Mouse (Mus musculus): ENCODE data around the gene Wfdc12. TPM values are rescaled to one million over a fixed set of nuclear protein-coding genes. Genes with fewer than 3 reads are reported as not detected.
A peak's percentile ranks its signal among the peaks of the same experiment; 100 is the strongest.

Gene Wfdc12
- polyA plus RNA-seq, 1 experiment from 2014 or later = not detected

DNA sequence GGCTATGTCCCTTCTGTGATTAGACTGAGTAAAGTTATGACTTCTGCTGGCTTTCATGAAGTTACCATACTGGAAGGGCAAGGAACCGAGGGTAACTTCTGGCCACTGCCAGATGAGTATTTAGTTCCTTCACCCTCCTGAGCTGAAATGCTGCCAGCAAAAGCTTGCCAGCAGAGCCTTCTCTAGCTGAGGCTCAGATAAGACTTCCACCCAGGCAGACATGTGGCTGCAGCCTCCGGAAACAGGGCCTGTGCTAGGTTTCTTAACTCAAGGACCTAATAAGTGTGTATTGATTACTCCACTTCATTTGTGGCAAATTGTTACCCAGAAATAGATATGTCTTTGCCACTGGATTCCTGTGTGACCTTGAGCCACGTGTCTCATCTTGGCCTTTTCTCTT, 17.0 kb downstream of the Wfdc12 start:
- no peak overlapping the region for H3K4me3 ChIP-seq (replicated peaks)
- no peak overlapping the region for H3K9ac ChIP-seq
- no peak overlapping the region for H3K27ac ChIP-seq
- ATAC-seq = no peak
- peaks cover 45% of the 10 kb centered on the region for H3K27me3 ChIP-seq (replicated peaks)
- H3K9me3 ChIP-seq = no peaks in the 10 kb centered on the region
- peaks cover 14% of the 10 kb centered on the region for H3K4me1 ChIP-seq (replicated peaks)
- WGBS = 65% methylated on average over 3 of the region's 3 CpGs
- H3K36me3 ChIP-seq = no peaks in the 10 kb centered on the region
- no peak overlapping the region for H3K4me2 ChIP-seq (replicated peaks)

- H3K27me3 ChIP-seq (replicated peaks) = peaks cover 63% of the 10 kb centered on the region
- H3K27ac ChIP-seq = no peak within 1 kb of the TSS
- peak within 1 kb of the TSS; percentile 72 for H3K4me2 ChIP-seq (replicated peaks)
- H3K36me3 ChIP-seq = no peaks in the 10 kb centered on the region
- H3K4me1 ChIP-seq (replicated peaks) = peaks cover 20% of the 10 kb centered on the region
- WGBS = 2% methylated on average over 25 of the region's 29 CpGs
- no peak for ATAC-seq
- H3K4me3 ChIP-seq (replicated peaks) = peak within 1 kb of the TSS; percentile 36
- H3K9ac ChIP-seq = 0 out of 2 replicates have a peak within 1 kb of the TSS, but pooled peaks have one; percentile 28
- H3K9me3 ChIP-seq = no peaks in the 10 kb centered on the region
Observed at GRCm38 (mm10) chr2:164170902-164171301, 19.5 kb downstream of the Wfdc12 start, which contains the start of gene Kcns1. Gene Kcns1, minus strand, starts transcription at chr2:164171113.

DNA sequence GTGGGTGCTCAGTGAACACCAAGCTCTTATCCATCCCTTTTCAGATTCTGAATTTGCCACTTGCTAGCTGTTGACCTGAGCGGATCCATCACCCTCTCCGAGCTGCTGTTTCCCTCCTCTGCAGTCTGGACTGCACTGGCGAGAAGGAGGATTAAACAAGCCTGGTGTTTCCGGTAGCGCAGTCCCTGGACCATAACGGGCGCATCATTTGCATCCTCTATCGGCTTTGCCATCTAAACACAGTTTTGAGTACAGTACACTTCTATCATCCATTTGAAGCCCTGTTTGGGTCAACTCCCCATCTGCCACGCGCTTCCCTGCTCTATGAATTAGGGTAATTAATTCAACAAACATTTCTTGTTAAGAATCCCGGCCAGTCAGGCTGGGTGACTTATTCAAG, 20.1 kb downstream of the Wfdc12 start:
- Histone ChIP-seq H3K4me2 (replicated peaks) (peak overlapping the region; percentile 72), H3K36me3 (no peaks in the 10 kb centered on the region), H3K4me1 (replicated peaks) (peaks cover 20% of the 10 kb centered on the region), H3K27ac (no peak overlapping the region), H3K9ac (no peak overlapping the region), H3K4me3 (replicated peaks) (0 out of 2 replicates have a peak overlapping the region, but pooled peaks have one; percentile 36), H3K27me3 (replicated peaks) (peaks cover 63% of the 10 kb centered on the region), H3K9me3 (no peaks in the 10 kb centered on the region)
- WGBS = 5% methylated on average over 11 of the region's 11 CpGs
- no peak for ATAC-seq

DNA sequence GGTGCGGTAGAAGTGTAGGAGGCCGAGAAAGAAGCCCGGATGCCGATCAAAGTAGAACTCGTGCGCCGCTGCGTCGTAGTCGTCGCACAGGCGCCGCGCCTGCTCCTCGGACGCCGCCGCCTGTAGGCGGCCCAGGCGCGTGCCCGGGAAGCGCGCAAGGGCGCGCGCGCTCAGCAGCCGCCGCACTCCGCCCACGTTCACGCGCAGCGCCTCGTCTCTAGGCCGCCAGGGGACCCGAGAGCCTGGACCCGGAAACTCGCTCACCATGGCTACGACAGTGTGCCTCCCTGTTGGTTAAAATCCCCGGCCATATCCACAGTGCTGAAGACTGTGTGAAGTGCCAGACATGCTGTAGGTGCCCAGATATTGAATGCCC, 21.8 kb downstream of the Wfdc12 start:
- peaks cover 60% of the 10 kb centered on the region for H3K27me3 ChIP-seq (replicated peaks)
- ATAC-seq = peak; percentile 47; the same call in 1 of the 2 replicates

DNA sequence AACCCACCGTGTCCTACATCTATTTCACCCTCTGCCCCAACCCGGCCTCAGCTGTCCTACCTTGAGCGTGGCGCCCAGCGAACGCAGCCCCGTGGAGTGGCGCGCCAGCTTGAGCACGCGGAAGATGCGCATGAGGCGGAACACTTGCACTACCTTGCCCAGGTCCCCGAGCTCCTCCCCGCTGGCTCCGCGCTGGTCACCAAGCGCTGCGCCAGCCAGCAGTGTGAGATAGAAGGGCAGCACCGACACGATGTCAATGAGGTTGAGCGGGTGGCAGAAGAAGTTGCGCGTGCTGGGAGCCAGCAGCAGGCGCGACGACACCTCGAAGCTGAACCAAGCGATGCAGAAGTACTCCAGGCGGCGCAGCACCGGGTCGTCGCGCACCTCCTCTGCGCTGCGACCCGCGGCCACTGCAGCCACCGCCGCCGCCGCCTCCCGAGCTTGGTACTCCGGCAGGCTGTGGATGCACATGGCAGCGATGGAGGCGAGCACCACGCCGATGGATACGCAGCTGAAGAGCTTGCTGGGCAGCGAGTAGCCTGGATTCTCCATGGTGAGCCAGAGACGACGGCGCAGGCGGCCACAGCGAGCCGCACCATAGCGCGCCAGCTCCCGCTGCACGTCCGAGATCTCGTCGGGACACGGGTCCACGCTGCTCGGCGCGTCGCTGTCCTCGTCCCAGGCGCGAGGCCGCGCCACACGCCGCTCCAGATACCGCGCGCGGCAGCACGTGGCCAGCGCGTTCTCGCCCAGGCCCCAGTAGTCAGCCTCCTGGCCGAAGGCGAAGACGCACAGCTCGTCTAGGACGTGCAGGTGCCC, 22.4 kb downstream of the Wfdc12 start:
- Histone ChIP-seq H3K9ac (no peak overlapping the region), H3K27me3 (replicated peaks) (peaks cover 60% of the 10 kb centered on the region), H3K36me3 (no peaks in the 10 kb centered on the region), H3K4me2 (replicated peaks) (peak overlapping the region; percentile 61), H3K4me3 (replicated peaks) (peak overlapping the region; percentile 31), H3K9me3 (no peaks in the 10 kb centered on the region), H3K4me1 (replicated peaks) (peaks cover 17% of the 10 kb centered on the region), H3K27ac (no peak overlapping the region)
- WGBS = 12% methylated on average over 90 of the region's 90 CpGs
- ATAC-seq = peak; percentile 32; the same call in 1 of the 2 replicates

More for the DNA sequence above, 21.8 kb downstream of the Wfdc12 start:
- no peaks in the 10 kb centered on the region for H3K36me3 ChIP-seq
- H3K27ac ChIP-seq = no peak overlapping the region
- H3K4me3 ChIP-seq (replicated peaks) = peak overlapping the region; percentile 31
- peaks cover 17% of the 10 kb centered on the region for H3K4me1 ChIP-seq (replicated peaks)
- peak overlapping the region; percentile 61 for H3K4me2 ChIP-seq (replicated peaks)
- H3K9ac ChIP-seq = no peak overlapping the region
- WGBS = 15% methylated on average over 42 of the region's 42 CpGs
- H3K9me3 ChIP-seq = no peaks in the 10 kb centered on the region

- Histone ChIP-seq H3K9me3 (no peaks in the 10 kb centered on the region), H3K4me1 (replicated peaks) (peaks cover 10% of the 10 kb centered on the region), H3K9ac (no peak overlapping the region), H3K27ac (no peak overlapping the region), H3K36me3 (no peaks in the 10 kb centered on the region), H3K4me3 (replicated peaks) (no peak overlapping the region), H3K27me3 (replicated peaks) (peaks cover 39% of the 10 kb centered on the region), H3K4me2 (replicated peaks) (no peak overlapping the region)
- WGBS = 88% methylated on average over 5 of the region's 5 CpGs
- no peak for ATAC-seq
Observed at GRCm38 (mm10) chr2:164164941-164165340, 25.5 kb downstream of the Wfdc12 start.

- Histone ChIP-seq H3K27ac (no peak overlapping the region), H3K9ac (no peak overlapping the region), H3K27me3 (replicated peaks) (peaks cover 5% of the 10 kb centered on the region), H3K4me3 (replicated peaks) (no peak overlapping the region), H3K36me3 (no peaks in the 10 kb centered on the region), H3K9me3 (no peaks in the 10 kb centered on the region), H3K4me2 (replicated peaks) (no peak overlapping the region), H3K4me1 (replicated peaks) (no peaks in the 10 kb centered on the region)
- ATAC-seq = no peak
- 74% methylated on average over 11 of the region's 11 CpGs for WGBS
Observed at GRCm38 (mm10) chr2:164161515-164162055, 28.8 kb downstream of the Wfdc12 start.

- WGBS = 74% methylated on average over 2 of the region's 2 CpGs
- ATAC-seq = no peak
- no peaks in the 10 kb centered on the region for H3K9me3 ChIP-seq
- H3K4me3 ChIP-seq (replicated peaks) = no peak overlapping the region
- H3K27me3 ChIP-seq (replicated peaks) = no peaks in the 10 kb centered on the region
- H3K9ac ChIP-seq = no peak overlapping the region
- H3K4me2 ChIP-seq (replicated peaks) = no peak overlapping the region
- H3K27ac ChIP-seq = no peak overlapping the region
- H3K36me3 ChIP-seq = no peaks in the 10 kb centered on the region
- no peaks in the 10 kb centered on the region for H3K4me1 ChIP-seq (replicated peaks)
Observed at GRCm38 (mm10) chr2:164158838-164159237, 31.6 kb downstream of the Wfdc12 start.

- H3K9me3 ChIP-seq = no peaks in the 10 kb centered on the region
- H3K27ac ChIP-seq = no peak overlapping the region
- no peaks in the 10 kb centered on the region for H3K27me3 ChIP-seq (replicated peaks)
- no peak overlapping the region for H3K9ac ChIP-seq
- H3K4me2 ChIP-seq (replicated peaks) = no peak overlapping the region
- peaks cover 14% of the 10 kb centered on the region; the same call in 1 of the 2 replicates for H3K36me3 ChIP-seq
- H3K4me3 ChIP-seq (replicated peaks) = no peak overlapping the region
- no peaks in the 10 kb centered on the region for H3K4me1 ChIP-seq (replicated peaks)
- WGBS = 86% methylated on average over 7 of the region's 7 CpGs
- ATAC-seq = no peak
Observed at GRCm38 (mm10) chr2:164156158-164156557, 34.2 kb downstream of the Wfdc12 start.

DNA sequence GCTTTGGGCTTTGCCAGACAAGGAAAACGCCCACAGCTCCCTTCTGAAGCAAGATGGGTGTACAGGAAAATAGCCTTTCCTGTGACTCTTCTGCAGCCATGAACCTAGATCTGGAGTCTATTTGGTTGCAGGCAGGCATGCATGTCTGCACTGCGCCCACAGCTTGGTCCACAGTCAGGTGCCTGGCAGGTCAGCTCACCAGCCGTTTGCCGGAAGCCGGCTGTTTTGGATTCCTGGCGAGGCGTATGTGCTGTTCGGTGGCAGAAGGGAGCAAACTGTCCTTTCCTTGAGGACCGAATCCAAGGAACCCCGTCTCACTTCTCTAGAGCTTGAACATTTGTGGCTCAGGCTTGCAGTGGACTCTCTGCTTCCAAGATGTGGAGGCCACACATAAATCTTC, 36.4 kb downstream of the Wfdc12 start:
- no peak for ATAC-seq
- H3K4me3 ChIP-seq (replicated peaks) = no peak overlapping the region
- peaks cover 14% of the 10 kb centered on the region; the same call in 1 of the 2 replicates for H3K36me3 ChIP-seq
- WGBS = 91% methylated on average over 10 of the region's 10 CpGs
- H3K27me3 ChIP-seq (replicated peaks) = no peaks in the 10 kb centered on the region
- peaks cover 2% of the 10 kb centered on the region; the same call in 1 of the 2 replicates for H3K4me1 ChIP-seq (replicated peaks)
- no peak overlapping the region for H3K4me2 ChIP-seq (replicated peaks)
- H3K9me3 ChIP-seq = no peaks in the 10 kb centered on the region
- H3K9ac ChIP-seq = no peak overlapping the region
- H3K27ac ChIP-seq = no peak overlapping the region

GRCm38 (mm10) chr2:164152341-164152740, 38.1 kb downstream of the Wfdc12 start:
- Histone ChIP-seq H3K4me1 (replicated peaks) (peaks cover 2% of the 10 kb centered on the region; the same call in 1 of the 2 replicates), H3K27ac (no peak overlapping the region), H3K27me3 (replicated peaks) (no peaks in the 10 kb centered on the region), H3K4me2 (replicated peaks) (no peak overlapping the region), H3K4me3 (replicated peaks) (no peak overlapping the region), H3K9ac (no peak overlapping the region), H3K9me3 (no peaks in the 10 kb centered on the region), H3K36me3 (peaks cover 14% of the 10 kb centered on the region; the same call in 1 of the 2 replicates)
- WGBS = 91% methylated on average over 11 of the region's 11 CpGs
- ATAC-seq = no peak

GRCm38 (mm10) chr2:164150086-164150760, 40.2 kb downstream of the Wfdc12 start:
- no peaks in the 10 kb centered on the region for H3K9me3 ChIP-seq
- no peak overlapping the region for H3K4me2 ChIP-seq (replicated peaks)
- H3K4me3 ChIP-seq (replicated peaks) = no peak overlapping the region
- peaks cover 14% of the 10 kb centered on the region; the same call in 1 of the 2 replicates for H3K36me3 ChIP-seq
- no peaks in the 10 kb centered on the region for H3K27me3 ChIP-seq (replicated peaks)
- H3K9ac ChIP-seq = no peak overlapping the region
- H3K4me1 ChIP-seq (replicated peaks) = peaks cover 2% of the 10 kb centered on the region; the same call in 1 of the 2 replicates
- WGBS = 42% methylated on average over 14 of the region's 14 CpGs
- no peak for ATAC-seq
- no peak overlapping the region for H3K27ac ChIP-seq
